Mouse (Mus musculus) MEL (cell line): ENCODE measurements around the gene Myo3b. TPM values are rescaled to one million over a fixed set of nuclear protein-coding genes. Genes with fewer than 3 reads are reported as not detected.

Experiments
- DNase-seq: peaks from one replicate; pipeline ENCODE4 v3.0.0; 2011; ENCODE audit warnings: low read depth, low spot score
- H3K27ac ChIP-seq: 2 replicates; pipeline ENCODE4 v1.5.1; 2012; ENCODE audit warnings: low read depth, mild to moderate bottlenecking, control low read depth, low read length, moderate library complexity; ENCODE audit not compliant: control insufficient read depth
- H3K27me3 ChIP-seq, 2 experiments: fragments of 150-350 bp in 1 of 2; sonication (generic) in 1 of 2; 2 replicates each; pipeline ENCODE4 v1.6.1; 2012; ENCODE audit warnings: low read length in 2 of 2, mild to moderate bottlenecking in 2 of 2, improper control_type of control experiment in 1 of 2, moderate library complexity in 1 of 2; ENCODE audit not compliant: insufficient read depth in 2 of 2, control insufficient read depth in 1 of 2
- H3K36me3 ChIP-seq, 2 experiments: 2 replicates each; pipeline ENCODE4 v1.6.1; 2012 to 2014; ENCODE audit warnings: low read length in 2 of 2, improper control_type of control experiment in 1 of 2, inconsistent platforms in 1 of 2, mild to moderate bottlenecking in 1 of 2; ENCODE audit not compliant: insufficient read depth in 2 of 2, control insufficient read depth in 1 of 2
- H3K4me1 ChIP-seq, 2 experiments: fragments of 150-350 bp in 1 of 2; sonication (generic) in 1 of 2; 2 replicates each; pipeline ENCODE4 v1.6.1; 2012; ENCODE audit warnings: low read length in 2 of 2, improper control_type of control experiment in 1 of 2, mild to moderate bottlenecking in 1 of 2; ENCODE audit not compliant: insufficient read depth in 2 of 2, control insufficient read depth in 1 of 2
- H3K4me3 ChIP-seq, 2 experiments: fragments of 150-350 bp in 1 of 2; sonication (generic) in 1 of 2; 2 replicates each; pipeline ENCODE4 v1.5.1; 2012; ENCODE audit warnings: low read depth in 2 of 2, low read length in 2 of 2, mild to moderate bottlenecking in 2 of 2, moderate library complexity in 2 of 2, control low read depth in 1 of 2, improper control_type of control experiment in 1 of 2; ENCODE audit not compliant: control insufficient read depth in 1 of 2, insufficient read depth in 1 of 2
- H3K79me2 ChIP-seq: 2 replicates; pipeline ENCODE4 v1.6.1; 2012; ENCODE audit warnings: mild to moderate bottlenecking, low read length, moderate library complexity; ENCODE audit not compliant: control insufficient read depth, poor library complexity, insufficient read depth
- H3K9ac ChIP-seq: 2 replicates; pipeline ENCODE4 v1.6.1; 2012; ENCODE audit warnings: low read depth, mild to moderate bottlenecking, control low read depth, low read length, moderate library complexity; ENCODE audit not compliant: control insufficient read depth, poor library complexity, severe bottlenecking
- H3K9me3 ChIP-seq: fragments of 150-350 bp; sonication (generic); replicated peaks from 2 replicates; pipeline ENCODE4 v1.6.1; 2012; ENCODE audit warnings: mild to moderate bottlenecking, low read length, improper control_type of control experiment, moderate library complexity; ENCODE audit not compliant: insufficient read depth
- BHLHE40 ChIP-seq: IDR thresholded peaks from 2 replicates; pipeline ENCODE4 v1.6.1; 2012; ENCODE audit warnings: low read depth, mild to moderate bottlenecking, inconsistent platforms, low read length, improper control_type of control experiment, borderline replicate concordance
- CHD2 ChIP-seq: IDR thresholded peaks from 2 replicates; pipeline ENCODE4 v1.6.1; 2011; ENCODE audit warnings: low read length, improper control_type of control experiment
- CTCF ChIP-seq, 3 experiments: IDR thresholded peaks in 2 of 3; conservative IDR thresholded peaks in 1 of 3; 2 replicates each; pipeline ENCODE4 v1.5.1; 2011 to 2012; ENCODE audit warnings: low read length in 3 of 3, low read depth in 2 of 3, mild to moderate bottlenecking in 2 of 3, improper control_type of control experiment in 1 of 3, inconsistent platforms in 1 of 3, mixed read lengths in 1 of 3, moderate library complexity in 1 of 3; ENCODE audit not compliant: control insufficient read depth in 1 of 3, insufficient read depth in 1 of 3, poor library complexity in 1 of 3, severe bottlenecking in 1 of 3
- ELF1 ChIP-seq: IDR thresholded peaks from 2 replicates; pipeline ENCODE4 v1.6.1; 2014; ENCODE audit warnings: low read depth, mild to moderate bottlenecking, inconsistent platforms, low read length, improper control_type of control experiment, moderate library complexity
- GATA1 ChIP-seq: IDR thresholded peaks from 2 replicates; pipeline ENCODE4 v1.6.1; 2011; ENCODE audit warnings: low read depth, low read length, improper control_type of control experiment
- HCFC1 ChIP-seq: IDR thresholded peaks from 2 replicates; pipeline ENCODE4 v1.6.1; 2012; ENCODE audit warnings: low read depth, mild to moderate bottlenecking, inconsistent platforms, low read length, improper control_type of control experiment, moderate library complexity
- MAZ ChIP-seq: IDR thresholded peaks from 2 replicates; pipeline ENCODE4 v1.6.1; 2012; ENCODE audit warnings: low read depth, mild to moderate bottlenecking, inconsistent platforms, low read length, improper control_type of control experiment
- MEF2A ChIP-seq: IDR thresholded peaks from 2 replicates; pipeline ENCODE4 v1.6.1; 2014; ENCODE audit warnings: low read depth, mild to moderate bottlenecking, inconsistent platforms, low read length, improper control_type of control experiment; ENCODE audit not compliant: poor library complexity, insufficient replicate concordance, severe bottlenecking; ENCODE audit errors: extremely low read depth
- MYB ChIP-seq: IDR thresholded peaks from 2 replicates; pipeline ENCODE4 v1.6.1; 2011; ENCODE audit warnings: mild to moderate bottlenecking, low read depth, low read length, improper control_type of control experiment
- MYC ChIP-seq: IDR thresholded peaks from 2 replicates; pipeline ENCODE4 v1.6.1; 2011; ENCODE audit warnings: low read depth, mild to moderate bottlenecking, low read length, improper control_type of control experiment, moderate library complexity
- NRF1 ChIP-seq: IDR thresholded peaks from 2 replicates; pipeline ENCODE4 v1.6.1; 2014; ENCODE audit warnings: low read depth, mild to moderate bottlenecking, inconsistent platforms, low read length, improper control_type of control experiment, moderate library complexity; ENCODE audit not compliant: poor library complexity, insufficient read depth, severe bottlenecking
- POLR2A ChIP-seq, 2 experiments: IDR thresholded peaks; 2 replicates each; pipeline ENCODE4 v1.6.1; 2011 to 2012; ENCODE audit warnings: low read length in 2 of 2, mild to moderate bottlenecking in 2 of 2, control low read depth in 1 of 2, improper control_type of control experiment in 1 of 2, low read depth in 1 of 2, moderate library complexity in 1 of 2; ENCODE audit not compliant: control insufficient read depth in 1 of 2, insufficient read depth in 1 of 2, poor library complexity in 1 of 2
- POLR2AphosphoS2 ChIP-seq: IDR thresholded peaks from 2 replicates; pipeline ENCODE4 v1.6.1; 2011; ENCODE audit warnings: low read length, improper control_type of control experiment
- USF2 ChIP-seq, 2 experiments: IDR thresholded peaks; 2 replicates each; pipeline ENCODE4 v1.6.1; 2011 to 2012; ENCODE audit warnings: improper control_type of control experiment in 2 of 2, low read length in 2 of 2, borderline replicate concordance in 1 of 2, inconsistent platforms in 1 of 2, low read depth in 1 of 2, mild to moderate bottlenecking in 1 of 2; ENCODE audit not compliant: insufficient read depth in 1 of 2
- ZC3H11A ChIP-seq: IDR thresholded peaks from 2 replicates; pipeline ENCODE4 v1.6.1; 2012; ENCODE audit warnings: low read depth, mild to moderate bottlenecking, inconsistent platforms, low read length, improper control_type of control experiment
- ZKSCAN1 ChIP-seq: IDR thresholded peaks from 2 replicates; pipeline ENCODE4 v1.6.1; 2012; ENCODE audit warnings: low read depth, mild to moderate bottlenecking, inconsistent platforms, low read length, improper control_type of control experiment, moderate library complexity
- ZMIZ1 ChIP-seq: IDR thresholded peaks from 2 replicates; pipeline ENCODE4 v1.6.1; 2012; ENCODE audit warnings: low read depth, mild to moderate bottlenecking, inconsistent platforms, low read length, improper control_type of control experiment, moderate library complexity
- polyA plus RNA-seq, 2 experiments: library from polyadenylated mRNA; stranded (reverse) in 1 of 2; unstranded in 1 of 2; fragments of >175 nt in 1 of 2; fragments of >200 nt in 1 of 2; gene quantifications; 2 replicates each; pipeline versions ENCODE4 v1.2.1 to v1.2.4; 2012; ENCODE audit warnings: low replicate concordance in 2 of 2, low read depth in 1 of 2; ENCODE audit not compliant: insufficient read length in 2 of 2, insufficient read depth in 1 of 2, missing spikeins in 1 of 2
- total RNA-seq: library from RNA; depleted of rRNA; stranded (reverse); fragments of 300-350 nt; gene quantifications from 2 replicates; pipeline ENCODE4 v1.2.3, GENCODE M21; 2012

Gene Myo3b
- total and polyA plus RNA-seq, 3 experiments: not detected

GRCm38 (mm10) chr2:70407729-70408128 lies 368.8 kb downstream of the Myo3b start:
- Histone ChIP-seq H3K27me3 (no peaks in the 10 kb centered on the region), H3K27ac (no peak overlapping the region), H3K36me3 (no peaks in the 10 kb centered on the region), H3K4me3 (no peak overlapping the region), H3K9ac (no peak overlapping the region), H3K9me3 (no peaks in the 10 kb centered on the region), H3K79me2 (no peaks in the 10 kb centered on the region), H3K4me1 (no peaks in the 10 kb centered on the region)
- DNase-seq: no peak
- TF ChIP-seq POLR2A (IDR thresholded peaks at IDR 0.05; ENCODE audit: control insufficient read depth in 1 of 2, insufficient read depth in 1 of 2, low read depth in 1 of 2, low read length in 2 of 2, poor library complexity in 1 of 2) (no peak), CTCF (IDR thresholded peaks at IDR 0.05 in 2 of 3, conservative IDR thresholded peaks at IDR 0.05 in 1 of 3; ENCODE audit: control insufficient read depth in 1 of 3, insufficient read depth in 1 of 3, low read depth in 2 of 3, low read length in 3 of 3, poor library complexity in 1 of 3, severe bottlenecking in 1 of 3) (no peak), POLR2AphosphoS2 (no peak), NRF1 (no peak), HCFC1 (no peak), ZKSCAN1 (no peak), BHLHE40 (no peak), ZC3H11A (no peak), ZMIZ1 (no peak), USF2 (IDR thresholded peaks at IDR 0.05; ENCODE audit: borderline replicate concordance in 1 of 2, insufficient read depth in 1 of 2, low read depth in 1 of 2, low read length in 2 of 2) (no peak), MYC (no peak), GATA1 (no peak)

- Histone ChIP-seq H3K4me1 (no peaks in the 10 kb centered on the region), H3K9me3 (no peaks in the 10 kb centered on the region), H3K4me3 (no peak overlapping the region), H3K9ac (no peak overlapping the region), H3K27me3 (no peaks in the 10 kb centered on the region), H3K27ac (no peak overlapping the region), H3K79me2 (no peaks in the 10 kb centered on the region), H3K36me3 (no peaks in the 10 kb centered on the region)
- no peak for TF ChIP-seq POLR2AphosphoS2
- no peak for TF ChIP-seq MAZ
- no peak for TF ChIP-seq GATA1
- TF ChIP-seq MEF2A: no peak
- no peak for TF ChIP-seq CHD2
- TF ChIP-seq ELF1: no peak
- TF ChIP-seq MYB: no peak
- no peak for TF ChIP-seq HCFC1
- TF ChIP-seq ZC3H11A: no peak
- DNase-seq: no peak
Measured at GRCm38 (mm10) chr2:70410298-70410885, 371.5 kb downstream of the Myo3b start.
